Mouse (Mus musculus) T-cell, adult 2 months (primary cell): ENCODE measurements around the gene Nynrin.

Source experiments
- DNase-seq: peaks from one replicate; pipeline ENCODE4 v3.0.0; 2022; ENCODE audit warnings: low spot score

Nynrin gene

GRCm38 (mm10) chr14:55853621-55854285, at the start of gene Nynrin:
Gene Nynrin (plus strand): TSS chr14:55854010.
- DNase-seq = peak; percentile 23

- DNase-seq = peak; percentile 28
These were observed 38.9 kb upstream of the Nynrin start for GRCm38 (mm10) chr14:55814885-55815284.

- DNase-seq = no peak
These were observed 38.5 kb upstream of the Nynrin start for GRCm38 (mm10) chr14:55815310-55815751.

DNA sequence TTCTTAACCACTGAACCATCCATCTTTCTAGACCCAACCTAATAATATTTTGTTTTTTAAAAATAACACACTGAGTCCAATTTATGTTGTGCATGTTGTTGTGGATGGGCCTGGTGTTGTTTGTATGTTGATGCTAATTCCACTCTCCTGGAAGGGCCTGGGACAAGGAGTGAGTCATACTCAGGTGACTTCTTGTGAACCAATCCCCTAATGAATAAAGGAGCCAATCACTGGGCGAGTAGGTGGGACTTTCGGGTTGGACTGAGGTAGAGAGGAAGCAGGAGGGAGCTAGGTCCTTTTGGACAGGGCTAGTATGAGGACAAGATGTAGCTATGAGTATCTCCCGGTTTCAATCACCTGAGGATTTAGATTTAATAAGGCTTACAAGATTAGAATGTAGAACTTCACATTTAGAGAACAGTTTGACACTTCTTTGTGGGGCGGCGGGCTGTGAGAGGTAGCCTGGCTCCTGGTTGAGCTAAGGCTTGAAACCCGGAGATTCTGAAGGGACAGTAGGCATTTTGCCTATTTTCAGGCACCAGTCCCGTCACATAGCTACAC, 33.9 kb upstream of the Nynrin start:
- DNase-seq = no peak

DNA sequence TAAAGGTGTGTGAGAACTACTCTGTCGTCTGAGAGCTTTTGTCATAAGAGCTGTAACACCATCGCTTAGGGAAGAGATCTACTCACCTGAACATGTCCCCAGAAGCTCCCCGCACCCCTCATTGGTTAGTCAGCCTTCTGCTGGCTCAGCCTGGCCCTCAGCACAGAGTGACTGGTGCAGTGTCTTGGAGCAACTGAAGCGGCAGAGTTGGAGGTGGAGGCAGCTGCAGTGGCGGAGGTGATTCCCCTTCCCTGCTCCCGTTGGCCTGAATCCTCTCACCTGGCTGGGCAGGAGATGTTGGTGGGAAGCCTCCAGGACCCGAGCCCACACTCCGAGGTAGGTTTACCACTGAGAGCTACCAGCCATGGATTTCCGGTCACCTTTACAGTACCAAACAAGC, 33.2 kb upstream of the Nynrin start:
- no peak for DNase-seq

GRCm38 (mm10) chr14:55822435-55822990, 31.3 kb upstream of the Nynrin start:
- DNase-seq = peak; percentile 78

GRCm38 (mm10) chr14:55822991-55823762, 30.6 kb upstream of the Nynrin start, which contains the start of gene Nfatc4:
Gene Nfatc4 (plus strand): TSS chr14:55823144.
- no peak for DNase-seq

DNA sequence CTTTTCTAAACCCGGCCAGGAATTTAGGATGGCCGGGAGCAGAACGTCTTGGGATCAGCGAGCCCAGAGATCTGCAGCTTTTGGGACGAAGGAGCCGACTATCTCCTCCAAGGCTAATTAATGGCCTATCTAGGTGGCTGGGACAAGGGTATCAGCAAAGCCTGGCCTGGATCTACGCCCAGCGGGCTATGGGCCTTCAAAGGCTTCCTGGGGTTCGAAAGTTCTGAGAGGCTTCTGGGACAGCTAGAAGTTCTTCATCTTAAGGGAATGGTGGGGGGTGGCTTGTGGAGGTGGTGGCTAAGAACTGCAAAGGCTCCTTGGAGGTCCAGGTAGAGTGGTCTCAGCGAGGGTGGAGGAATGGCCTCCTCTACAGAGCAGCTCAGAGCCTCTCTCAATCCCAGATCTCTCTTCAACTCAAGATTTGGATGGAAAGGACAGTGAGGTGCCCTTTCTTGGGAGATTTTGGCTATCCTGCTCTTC, 29.8 kb upstream of the Nynrin start:
- DNase-seq = no peak

DNA sequence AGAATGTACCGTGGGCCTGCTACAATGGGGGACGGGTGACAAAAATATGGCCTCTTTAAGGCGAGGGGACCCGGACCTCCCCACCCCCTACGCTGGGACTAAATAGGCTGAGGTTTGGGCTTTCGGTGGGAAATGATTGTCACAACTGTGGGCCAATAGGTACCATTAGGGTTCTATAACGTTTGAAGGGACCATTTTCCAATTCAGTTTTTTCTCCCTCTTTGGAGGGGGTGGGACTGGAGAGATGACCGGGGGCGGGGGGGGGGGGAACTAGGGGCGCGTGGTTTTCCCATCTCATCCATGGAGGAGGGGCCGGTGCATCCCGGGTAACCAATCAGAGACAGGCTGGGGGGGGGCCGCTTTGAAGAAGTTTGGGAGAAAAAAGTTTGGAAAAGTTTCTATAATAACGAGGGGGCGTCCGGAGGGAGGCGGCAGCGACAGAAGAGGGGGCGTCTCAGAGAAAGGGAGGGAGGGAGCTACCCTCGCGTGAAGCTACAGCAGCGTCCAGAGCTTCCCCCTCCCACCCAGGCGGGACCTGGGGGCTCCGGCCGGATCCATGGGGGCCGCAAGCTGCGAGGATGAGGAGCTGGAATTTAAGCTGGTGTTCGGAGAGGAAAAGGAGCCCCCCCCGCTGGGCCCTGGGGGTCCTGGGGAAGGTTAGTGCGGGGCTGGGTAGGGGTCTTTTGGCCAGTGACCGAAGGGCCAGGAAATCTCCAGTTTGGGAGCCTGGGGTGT, 29.2 kb upstream of the Nynrin start:
- no peak for DNase-seq

GRCm38 (mm10) chr14:55825216-55826051, 28.4 kb upstream of the Nynrin start:
- no peak for DNase-seq

- DNase-seq = no peak
These were observed 27.7 kb upstream of the Nynrin start for GRCm38 (mm10) chr14:55826142-55826541.

DNA sequence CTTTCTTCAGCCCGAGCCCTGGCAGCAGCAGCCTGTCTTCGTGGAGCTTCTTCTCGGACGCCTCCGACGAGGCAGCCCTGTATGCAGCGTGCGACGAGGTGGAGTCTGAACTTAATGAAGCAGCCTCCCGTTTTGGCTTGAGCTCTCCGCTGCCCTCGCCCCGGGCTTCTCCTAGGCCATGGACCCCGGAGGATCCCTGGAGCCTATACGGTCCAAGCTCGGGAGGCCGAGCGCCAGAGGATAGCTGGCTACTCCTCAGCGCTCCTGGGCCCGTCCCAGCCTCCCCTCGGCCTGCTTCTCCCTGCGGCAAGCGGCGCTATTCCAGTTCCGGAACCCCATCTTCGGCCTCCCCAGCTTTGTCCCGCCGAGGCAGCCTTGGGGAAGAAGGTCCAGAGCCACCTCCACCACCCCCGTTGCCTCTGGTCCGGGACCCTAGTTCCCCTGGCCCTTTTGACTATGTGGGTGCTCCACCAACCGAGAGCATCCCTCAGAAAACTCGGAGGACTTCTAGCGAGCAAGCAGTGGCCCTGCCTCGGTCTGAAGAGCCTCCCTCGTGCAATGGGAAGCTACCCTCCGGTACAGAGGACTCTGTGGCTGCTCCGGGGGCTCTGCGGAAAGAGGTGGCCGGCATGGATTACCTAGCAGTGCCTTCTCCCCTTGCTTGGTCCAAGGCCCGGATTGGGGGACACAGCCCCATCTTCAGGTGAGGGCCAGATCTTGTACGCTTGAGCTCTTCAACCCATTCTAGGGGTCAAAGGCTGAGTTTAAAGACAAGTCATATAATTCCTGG, 27.1 kb upstream of the Nynrin start:
- DNase-seq = no peak

- DNase-seq = no peak
These were observed 25.0 kb upstream of the Nynrin start for GRCm38 (mm10) chr14:55828716-55829263.

DNA sequence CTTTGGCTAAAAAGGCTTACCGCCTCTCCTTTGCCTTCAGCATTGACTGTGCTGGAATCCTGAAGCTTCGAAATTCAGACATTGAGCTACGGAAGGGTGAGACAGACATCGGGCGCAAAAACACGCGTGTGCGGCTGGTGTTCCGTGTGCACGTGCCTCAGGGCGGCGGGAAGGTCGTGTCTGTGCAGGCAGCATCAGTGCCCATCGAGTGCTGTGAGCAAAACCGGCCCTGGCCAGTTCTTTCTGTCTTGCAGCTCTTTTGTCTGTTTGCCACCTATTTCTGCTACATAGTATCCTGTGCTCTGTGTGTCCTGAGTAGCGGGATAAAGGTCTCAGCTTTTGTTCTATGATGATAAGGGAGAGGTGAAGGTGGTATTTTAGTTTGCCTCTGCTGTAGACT, 24.0 kb upstream of the Nynrin start:
- DNase-seq = no peak

DNA sequence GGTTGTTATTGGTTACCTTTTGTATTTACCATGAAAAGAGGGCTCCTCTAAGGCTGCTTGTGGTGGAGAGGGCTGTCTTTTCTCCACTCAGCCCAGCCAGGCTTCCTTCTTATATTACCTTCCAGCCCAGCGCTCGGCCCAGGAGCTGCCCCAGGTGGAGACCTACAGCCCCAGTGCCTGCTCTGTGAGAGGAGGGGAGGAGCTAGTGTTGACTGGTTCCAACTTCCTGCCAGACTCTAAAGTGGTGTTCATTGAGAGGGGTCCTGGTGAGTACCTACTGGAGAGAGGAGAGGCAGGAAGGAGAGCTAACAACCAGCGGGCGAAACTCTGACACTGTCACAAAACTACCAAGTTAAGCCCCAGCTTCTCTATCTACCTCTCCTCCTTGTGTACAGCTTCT, 23.5 kb upstream of the Nynrin start:
- DNase-seq = no peak

GRCm38 (mm10) chr14:55833126-55833525, 20.7 kb upstream of the Nynrin start:
- no peak for DNase-seq

- DNase-seq = no peak
These were observed 18.8 kb upstream of the Nynrin start for GRCm38 (mm10) chr14:55834808-55835533.

GRCm38 (mm10) chr14:55838312-55838711, 15.5 kb upstream of the Nynrin start:
- DNase-seq = no peak

GRCm38 (mm10) chr14:55838740-55839139, 15.1 kb upstream of the Nynrin start:
- no peak for DNase-seq
